Mouse (Mus musculus) brain, embryonic 14.5 days (tissue): ENCODE data around the gene Fcrlb.

Experiments
- CTCF ChIP-seq: fragments of 200-500 bp; IDR thresholded peaks from 2 replicates; pipeline ENCODE4 v1.5.1; 2012; ENCODE audit warnings: inconsistent platforms, mild to moderate bottlenecking, moderate library complexity, borderline replicate concordance; ENCODE audit not compliant: insufficient read depth, insufficient read length; ENCODE audit errors: extremely low read depth
- POLR2A ChIP-seq: fragments of 200-500 bp; IDR thresholded peaks from 2 replicates; pipeline ENCODE4 v1.6.1; 2012; ENCODE audit warnings: mild to moderate bottlenecking, inconsistent platforms, borderline replicate concordance; ENCODE audit not compliant: poor library complexity, insufficient read depth, insufficient read length, severe bottlenecking; ENCODE audit errors: extremely low read depth

- TF ChIP-seq CTCF (no peak), POLR2A (no peak)
These were observed 20.7 kb upstream of the Fcrlb start for GRCm38 (mm10) chr1:170933386-170933920.
